Comparison of ENCODE assay signal across 12 mouse cellular contexts in genomic region chr2:31637311-31637710, GRCm38 (mm10). TPM values are rescaled to one million over a fixed set of nuclear protein-coding genes. Genes with fewer than 3 reads are reported as not detected.
DNase-seq lines count a peak whose midpoint lies in the region; ATAC-seq and TF ChIP-seq lines count a peak whose summit lies in the region.
"Had no signal": no experiment of that assay in that cellular context is flagged by ENCODE, and none has a peak within 500 bp of the region (broad histone marks: within the 10 kb centered on the region; RNA-seq: fewer than 3 reads in every experiment).

No protein-coding gene starts in this region.

- no peak for TF ChIP-seq CTCF in brain, embryonic 14.5 days (IDR thresholded peaks at IDR 0.05; ENCODE audit: borderline replicate concordance, extremely low read depth, insufficient read depth, insufficient read length)
- no peak for TF ChIP-seq CTCF in gastrocnemius, adult 2 months (IDR thresholded peaks at IDR 0.05)

- H3K36me3 ChIP-seq in embryonic facial prominence, embryonic 13.5 days, result no peaks in the 10 kb centered on the region
- H3K36me3 ChIP-seq in hindbrain, embryonic 13.5 days, result no peaks in the 10 kb centered on the region
- H3K36me3 ChIP-seq in midbrain, embryonic 15.5 days (replicated peaks), result no peaks in the 10 kb centered on the region

- H3K4me2 ChIP-seq in embryonic facial prominence, embryonic 13.5 days, result peak overlapping the region; percentile 53
- peak overlapping the region; percentile 45 for H3K4me2 ChIP-seq in hindbrain, embryonic 13.5 days
- H3K4me2 ChIP-seq in midbrain, embryonic 15.5 days, result peak overlapping the region; percentile 45

- no peak for ATAC-seq in embryonic facial prominence, embryonic 13.5 days (ENCODE audit: insufficient number of reproducible peaks, insufficient read depth, low FRiP score, low TSS enrichment, low read depth)
- ATAC-seq in hindbrain, embryonic 13.5 days (ENCODE audit: low FRiP score), result no peak
- ATAC-seq in midbrain, embryonic 15.5 days (replicated peaks), result no peak

- H3K9me3 ChIP-seq in embryonic facial prominence, embryonic 13.5 days, result no peaks in the 10 kb centered on the region
- H3K9me3 ChIP-seq in hindbrain, embryonic 13.5 days, result no peaks in the 10 kb centered on the region
- no peaks in the 10 kb centered on the region for H3K9me3 ChIP-seq in midbrain, embryonic 15.5 days

- H3K27ac ChIP-seq in embryonic facial prominence, embryonic 13.5 days, result no peak overlapping the region
- H3K27ac ChIP-seq in hindbrain, embryonic 13.5 days, result peak overlapping the region; percentile 41; the same call in 1 of the 2 replicates
- no peak overlapping the region for H3K27ac ChIP-seq in midbrain, embryonic 15.5 days
- no peak overlapping the region for H3K27ac ChIP-seq in gastrocnemius, adult 2 months

- DNase-seq in brain, embryonic 14.5 days (ENCODE audit: low read depth), result peak; percentile 27
- no peak for DNase-seq in gastrocnemius, adult 2 months
- DNase-seq in cerebellum, adult 9-11 months, result no peak
- DNase-seq in kidney, postnatal 25 days, result no peak

- intact Hi-C loops in gastrocnemius, adult 2 months (cut with DNase I), result no loop called here

- peak overlapping the region; percentile 33 for H3K4me3 ChIP-seq in embryonic facial prominence, embryonic 13.5 days
- peak overlapping the region; percentile 26 for H3K4me3 ChIP-seq in hindbrain, embryonic 13.5 days
- H3K4me3 ChIP-seq in midbrain, embryonic 15.5 days, result peak overlapping the region; percentile 19
- no peak overlapping the region for H3K4me3 ChIP-seq in gastrocnemius, adult 2 months

- peaks cover 52% of the 10 kb centered on the region for H3K4me1 ChIP-seq in embryonic facial prominence, embryonic 13.5 days
- H3K4me1 ChIP-seq in hindbrain, embryonic 13.5 days (replicated peaks), result peaks cover 66% of the 10 kb centered on the region
- H3K4me1 ChIP-seq in midbrain, embryonic 15.5 days, result peaks cover 56% of the 10 kb centered on the region

- whole genome bisulfite sequencing in embryonic facial prominence, embryonic 13.5 days, result 0% methylated on average over 12 of the region's 12 CpGs
- under 1% methylated on average over 12 of the region's 12 CpGs for WGBS in hindbrain, embryonic 13.5 days
- WGBS in midbrain, embryonic 15.5 days, result under 1% methylated on average over 12 of the region's 12 CpGs

- peaks cover 100% of the 10 kb centered on the region for H3K27me3 ChIP-seq in embryonic facial prominence, embryonic 13.5 days
- H3K27me3 ChIP-seq in hindbrain, embryonic 13.5 days, result peaks cover 100% of the 10 kb centered on the region
- peaks cover 96% of the 10 kb centered on the region for H3K27me3 ChIP-seq in midbrain, embryonic 15.5 days (replicated peaks)

- no peak for TF ChIP-seq POLR2A in brain, embryonic 14.5 days (IDR thresholded peaks at IDR 0.05; ENCODE audit: borderline replicate concordance, extremely low read depth, insufficient read depth, insufficient read length, poor library complexity, severe bottlenecking)

- no peak overlapping the region for H3K9ac ChIP-seq in embryonic facial prominence, embryonic 13.5 days
- H3K9ac ChIP-seq in hindbrain, embryonic 13.5 days, result peak overlapping the region; percentile 49; the same call in 1 of the 2 replicates
- H3K9ac ChIP-seq in midbrain, embryonic 15.5 days, result no peak overlapping the region; the same call in 1 of the 2 replicates

RNA-seq across cellular contexts. Expression of gene Prdm12, which starts 2.5 kb away (rescaled TPM):
- polyA plus RNA-seq in brain, embryonic 14.5 days (2012; rRNA removed), result 6.3 and 7.9 TPM in 2 replicates
- 0.08 and 0.21 TPM in 2 replicates for polyA plus RNA-seq in embryonic facial prominence, embryonic 13.5 days (2015; fragmentation: Nextera tagmentation; extraction: Ambion mirVana)
- polyA plus RNA-seq in hindbrain, embryonic 13.5 days (2015; fragmentation: Nextera tagmentation; extraction: Ambion mirVana), result 2.2 and 4.0 TPM in 2 replicates
- polyA plus RNA-seq in midbrain, embryonic 15.5 days (2015; fragmentation: Nextera tagmentation; extraction: Ambion mirVana), result 5.4 and 5.9 TPM in 2 replicates
- not detected for total RNA-seq in gastrocnemius, adult 2 months (2021)
- total RNA-seq: adrenal gland, adult 18-20 months; heart, adult 18-20 months; neutrophil, adult 5-6 weeks had no signal
- polyA plus RNA-seq: cerebellum, adult 2 months; spleen, adult 2 months had no signal

RNA-seq across cellular contexts. Expression of gene Exosc2, which starts 33.2 kb away (rescaled TPM):
- polyA plus RNA-seq in brain, embryonic 14.5 days (2012; rRNA removed), result 36.6 and 39.7 TPM in 2 replicates
- 77.0 and 83.8 TPM in 2 replicates for polyA plus RNA-seq in embryonic facial prominence, embryonic 13.5 days (2015; fragmentation: Nextera tagmentation; extraction: Ambion mirVana)
- polyA plus RNA-seq in hindbrain, embryonic 13.5 days (2015; fragmentation: Nextera tagmentation; extraction: Ambion mirVana), result 41.3 and 43.4 TPM in 2 replicates
- 40.3 and 46.0 TPM in 2 replicates for polyA plus RNA-seq in midbrain, embryonic 15.5 days (2015; fragmentation: Nextera tagmentation; extraction: Ambion mirVana)
- total RNA-seq in gastrocnemius, adult 2 months (2021), result 1 to 10 TPM; 8.1 to 8.3 TPM

RNA-seq across cellular contexts. Expression of gene Abl1, which starts 50.9 kb away (rescaled TPM):
- polyA plus RNA-seq in brain, embryonic 14.5 days (2012; rRNA removed), result 61.4 and 68.6 TPM in 2 replicates
- polyA plus RNA-seq in embryonic facial prominence, embryonic 13.5 days (2015; fragmentation: Nextera tagmentation; extraction: Ambion mirVana), result 52.5 and 53.2 TPM in 2 replicates
- polyA plus RNA-seq in hindbrain, embryonic 13.5 days (2015; fragmentation: Nextera tagmentation; extraction: Ambion mirVana), result 19.7 and 21.7 TPM in 2 replicates
- 21.7 and 22.0 TPM in 2 replicates for polyA plus RNA-seq in midbrain, embryonic 15.5 days (2015; fragmentation: Nextera tagmentation; extraction: Ambion mirVana)
- 10 to 100 TPM; 23.0 to 25.4 TPM for total RNA-seq in gastrocnemius, adult 2 months (2021)
